Mouse (Mus musculus) granulocyte monocyte progenitor cell, adult 5-6 weeks (primary cell): ENCODE results near the gene Ptgs1. TPM values are rescaled to one million over a fixed set of nuclear protein-coding genes. Genes with fewer than 3 reads are reported as not detected.
A peak's percentile ranks its signal among the peaks of the same experiment; 100 is the strongest.

Experiments
- ATAC-seq: replicated peaks from 2 replicates; pipeline ENCODE4 v1.8.0; 2016; ENCODE audit warnings: mild to moderate bottlenecking, moderate TSS enrichment, inconsistent platforms; ENCODE audit not compliant: poor library complexity, severe bottlenecking
- total RNA-seq, 2 experiments: library from RNA; stranded (forward) in 1 of 2; stranded (reverse) in 1 of 2; fragments of 200-712, 200-1000 nt in 1 of 2; fragments of >200 nt in 1 of 2; fragmentation: Nextera tagmentation in 1 of 2; gene quantifications; 2 replicates each; pipeline ENCODE4 v1.2.3; 2014 to 2017

The Ptgs1 gene
- total RNA-seq, 2 experiments from 2014 or later: 21.8 to 30.5 TPM

DNA sequence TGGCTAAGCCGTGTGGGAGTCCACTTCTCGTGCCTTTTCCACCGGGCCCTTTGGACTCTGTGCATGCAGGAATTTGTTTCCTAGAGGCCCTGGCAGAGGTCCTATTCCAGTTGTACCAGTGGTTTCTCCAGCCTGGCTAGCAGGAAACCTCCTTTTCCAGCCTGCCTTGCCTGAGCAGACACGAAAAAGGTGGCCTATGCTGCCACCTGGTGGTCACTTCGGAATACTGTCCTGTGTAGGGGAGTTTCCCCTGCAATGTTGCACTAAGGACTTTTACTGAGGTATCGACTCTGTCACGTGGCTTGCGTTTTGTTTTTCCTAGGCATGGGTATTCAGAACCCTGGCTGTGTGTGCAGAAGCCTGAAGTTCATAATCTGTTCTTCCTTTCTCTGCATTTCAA lies 16.2 kb upstream of the Ptgs1 start:
- ATAC-seq: peak; percentile 41

DNA sequence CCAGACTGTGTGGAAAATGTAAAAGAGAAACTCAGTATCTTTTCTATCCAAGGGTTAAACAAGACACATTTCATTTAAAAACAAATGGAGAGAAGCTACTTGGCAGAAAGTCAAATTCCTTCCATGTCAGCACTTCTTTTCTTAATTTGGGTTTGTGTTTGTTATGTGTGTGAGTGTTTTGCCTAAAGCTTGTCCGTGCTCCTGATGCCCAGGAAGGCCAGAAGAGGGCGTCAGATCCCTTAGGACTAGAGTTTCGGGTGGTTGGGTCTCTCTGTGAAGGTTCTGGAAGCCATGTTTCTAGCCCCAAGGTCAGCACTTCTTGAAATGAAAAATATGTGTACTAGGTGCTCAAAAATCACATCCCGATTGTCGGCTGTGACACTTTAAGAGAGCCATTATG lies 15.8 kb upstream of the Ptgs1 start:
- no peak for ATAC-seq

DNA sequence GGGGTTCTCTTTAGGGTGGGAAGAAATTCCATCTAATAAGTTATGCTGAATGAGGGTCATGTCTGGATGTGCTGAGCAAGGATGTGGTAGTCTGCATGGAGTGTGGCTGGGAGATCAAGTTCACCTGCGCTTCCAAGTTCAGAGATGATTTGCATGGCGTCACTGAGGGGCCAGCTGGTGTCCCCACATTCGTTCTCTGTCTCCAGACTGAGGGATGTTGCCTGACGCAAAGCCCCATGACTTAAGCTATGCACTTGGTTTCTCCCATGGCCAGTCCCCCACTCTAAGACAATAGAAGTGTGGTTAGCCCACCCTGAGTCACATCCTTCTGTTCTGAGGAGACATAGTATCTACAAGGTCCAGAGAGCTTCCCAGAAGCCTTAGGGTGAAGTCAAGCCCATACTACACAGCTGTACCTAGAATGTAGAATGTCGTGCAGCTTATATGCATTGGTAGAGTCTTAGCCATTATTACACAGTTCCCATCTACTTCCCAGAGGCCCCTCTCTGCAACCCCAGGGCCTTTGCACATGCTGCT lies 15.0 kb upstream of the Ptgs1 start:
- ATAC-seq: no peak

DNA sequence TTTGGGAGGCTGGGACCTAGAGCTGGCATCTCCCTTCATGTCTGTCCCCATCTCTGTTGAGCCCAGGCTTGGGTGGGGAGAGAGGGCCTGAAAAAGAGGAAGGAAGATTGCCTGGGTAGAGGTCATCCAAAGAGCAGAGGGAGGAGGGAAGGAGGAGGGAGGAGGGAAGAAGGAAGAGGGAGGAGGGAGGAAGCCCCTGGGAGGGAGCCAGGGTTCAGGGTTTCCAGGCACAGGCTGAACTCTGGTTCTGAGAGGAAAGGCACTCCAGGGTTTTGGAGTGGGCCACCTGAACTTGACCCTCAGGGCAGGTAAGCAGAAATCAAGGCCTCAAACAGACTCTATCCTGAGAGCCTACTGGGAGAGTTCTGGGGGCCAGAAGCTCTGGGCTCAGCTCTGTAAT lies 13.7 kb upstream of the Ptgs1 start:
- peak; percentile 64 for ATAC-seq

DNA sequence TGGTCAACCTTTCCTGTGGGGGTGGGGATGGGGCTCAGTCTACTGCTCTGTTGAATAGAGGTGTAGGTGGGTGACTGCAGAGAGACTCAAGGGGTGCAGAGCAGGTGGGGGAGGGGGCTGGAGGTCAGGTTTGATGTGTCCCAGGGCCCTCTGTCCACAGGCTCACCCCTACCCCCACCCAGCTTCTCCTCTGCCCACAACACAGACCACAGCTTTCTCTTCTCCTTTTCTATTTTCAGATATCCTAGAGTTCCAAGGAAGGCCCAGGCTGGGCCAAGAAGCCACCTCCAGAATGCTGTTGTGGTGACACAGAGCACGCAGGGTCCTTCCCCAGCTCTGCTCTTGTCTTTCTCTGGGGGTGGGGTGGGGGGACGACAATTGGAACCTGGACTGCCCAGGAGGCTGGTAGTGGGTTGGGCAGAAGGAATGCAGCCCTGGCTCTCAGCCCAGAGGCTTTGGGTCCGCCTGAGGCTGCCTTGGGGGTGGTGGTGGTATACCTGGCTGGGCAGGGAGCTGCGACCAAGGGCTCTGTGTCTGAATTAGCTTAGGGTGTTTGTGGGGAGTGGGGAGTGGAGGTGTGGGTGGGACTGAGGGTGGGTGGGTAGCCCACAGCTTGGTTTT lies 13.2 kb upstream of the Ptgs1 start:
- ATAC-seq: peak; percentile 60

DNA sequence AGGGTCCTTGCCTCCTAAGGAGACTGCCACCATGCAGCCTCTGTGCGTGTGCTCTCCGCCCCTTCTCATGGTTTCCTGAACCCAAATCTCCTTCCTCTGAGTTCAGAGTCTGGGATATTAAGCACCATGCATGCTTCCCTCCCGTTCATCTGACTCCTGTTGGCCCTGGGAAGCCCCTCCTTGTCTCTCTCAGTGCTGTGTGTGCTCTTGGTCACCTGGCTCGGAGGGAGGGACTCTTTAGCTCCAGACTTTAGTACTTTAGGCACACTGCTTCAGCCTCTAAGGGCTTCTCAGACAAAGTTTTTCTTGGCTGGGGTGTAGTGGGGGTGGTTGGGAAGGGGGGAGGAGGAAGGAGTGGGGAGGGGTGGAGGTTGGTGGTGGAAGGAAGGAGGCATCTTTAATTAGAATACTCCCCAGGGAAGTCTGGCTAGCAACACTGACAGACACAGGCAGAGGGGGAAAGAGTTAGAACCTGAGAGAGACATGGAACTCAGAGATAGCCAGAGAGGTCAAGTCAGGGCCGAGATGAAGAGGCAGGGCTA lies 12.5 kb upstream of the Ptgs1 start:
- ATAC-seq: no peak

DNA sequence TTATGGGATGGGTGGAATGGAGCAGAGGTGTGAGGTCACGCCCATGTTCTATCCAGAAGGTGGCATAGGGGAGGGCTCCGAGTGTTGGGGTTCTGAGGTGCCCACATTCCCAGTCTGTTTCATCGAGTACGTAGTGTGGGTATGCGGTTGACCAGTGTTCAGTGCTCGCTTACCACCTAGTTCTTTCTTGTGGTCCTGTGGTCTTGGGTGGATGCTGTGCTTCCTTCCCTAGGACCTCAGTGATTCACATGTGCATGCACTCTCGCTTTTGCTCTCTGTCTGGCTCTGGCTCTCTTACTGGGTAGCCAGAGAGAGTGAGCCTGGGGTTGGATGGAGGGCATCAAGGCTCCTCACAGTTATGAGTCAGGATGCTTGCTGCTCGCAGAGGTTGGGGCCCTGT lies 10.1 kb upstream of the Ptgs1 start:
- peak; percentile 38 for ATAC-seq

DNA sequence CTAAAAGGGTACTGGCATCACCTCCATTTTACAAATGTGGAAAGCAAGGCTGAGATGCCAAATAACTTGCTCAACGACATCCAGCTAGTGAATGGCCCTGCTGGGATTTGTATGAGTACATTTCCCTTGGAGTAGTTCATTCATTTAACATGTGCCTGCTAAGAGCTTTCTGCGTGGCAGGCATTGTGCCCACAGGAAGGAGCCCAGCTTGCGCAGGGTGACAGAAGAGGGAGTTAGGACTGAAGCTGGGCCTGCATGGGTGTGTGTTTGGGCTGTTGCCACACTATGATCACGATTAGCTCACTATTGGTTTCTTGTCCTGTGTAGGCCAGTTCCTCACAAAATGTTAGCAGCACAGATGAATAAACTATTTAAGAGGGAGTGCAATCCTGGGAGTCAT lies 9.3 kb upstream of the Ptgs1 start:
- ATAC-seq: no peak

DNA sequence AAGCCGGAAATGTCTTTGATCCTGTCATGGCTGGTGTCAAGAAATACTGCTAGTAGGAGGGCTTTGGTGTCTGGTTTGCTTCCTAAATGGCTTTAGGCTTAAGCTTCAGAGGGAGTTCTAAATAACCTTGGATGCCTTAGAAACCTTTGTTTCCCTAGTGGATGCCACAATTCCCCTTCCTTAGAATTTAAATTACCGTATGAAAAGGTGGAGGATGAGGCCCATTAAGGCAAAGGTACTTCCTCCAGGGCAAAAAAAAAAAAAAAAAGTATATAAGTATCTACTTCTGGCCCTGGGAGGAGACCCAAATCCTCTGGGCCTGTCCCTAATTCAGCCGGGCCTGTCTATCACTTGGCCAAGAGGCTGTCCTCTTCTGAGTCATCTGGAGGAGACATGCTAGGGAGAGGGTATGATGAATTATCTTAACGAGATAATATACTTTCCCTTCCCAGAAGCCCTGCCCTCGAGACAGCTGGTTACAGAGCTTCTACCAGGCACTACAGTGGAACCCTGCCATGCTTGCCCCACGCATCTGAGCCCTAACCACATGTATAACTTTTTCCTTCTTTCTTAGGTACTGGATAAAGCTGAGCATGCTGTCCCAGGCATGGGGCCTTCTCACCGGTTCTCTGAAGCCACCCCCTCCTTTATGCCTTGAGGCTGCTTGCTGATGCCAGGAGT lies 7.9 kb upstream of the Ptgs1 start:
- no peak for ATAC-seq

DNA sequence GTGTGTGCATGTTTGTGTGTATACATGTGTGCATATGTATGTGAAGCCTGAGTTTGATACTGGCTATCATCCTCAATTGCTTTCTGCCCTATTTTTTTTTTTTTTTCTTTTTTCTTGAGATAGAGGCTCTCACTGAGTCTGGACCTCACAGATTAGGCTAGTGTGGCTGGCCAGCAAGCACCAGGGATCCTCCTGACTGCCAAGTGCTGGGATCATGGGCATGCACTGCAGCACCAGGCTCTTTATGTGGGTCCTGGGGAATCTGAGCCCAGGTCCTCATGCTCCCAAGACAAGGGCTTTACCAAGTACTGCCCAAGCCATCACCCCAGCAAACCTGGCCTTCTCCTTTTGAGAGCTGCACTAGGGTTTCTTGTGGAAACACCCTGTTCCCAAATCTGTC lies 6.8 kb upstream of the Ptgs1 start:
- ATAC-seq: no peak

DNA sequence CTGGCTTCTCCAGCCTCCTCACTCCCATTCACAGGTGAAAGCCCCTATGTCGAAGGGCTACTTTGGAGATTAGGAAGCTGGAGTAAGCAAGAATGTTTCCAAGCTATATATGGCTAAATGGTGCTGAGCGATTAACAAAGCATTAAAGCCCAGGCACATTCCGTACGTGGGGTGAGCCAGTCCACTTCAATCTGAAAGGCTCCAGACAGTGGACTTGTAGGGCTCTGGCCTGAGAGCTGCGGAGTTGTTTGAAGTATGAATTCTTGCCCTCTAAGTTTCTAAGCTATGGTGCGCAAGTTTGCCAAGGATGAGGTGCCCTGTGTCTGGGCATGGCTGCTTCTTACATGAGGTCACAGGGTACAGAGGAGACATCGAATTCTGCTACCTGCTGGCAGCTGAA lies 6.1 kb upstream of the Ptgs1 start:
- no peak for ATAC-seq

DNA sequence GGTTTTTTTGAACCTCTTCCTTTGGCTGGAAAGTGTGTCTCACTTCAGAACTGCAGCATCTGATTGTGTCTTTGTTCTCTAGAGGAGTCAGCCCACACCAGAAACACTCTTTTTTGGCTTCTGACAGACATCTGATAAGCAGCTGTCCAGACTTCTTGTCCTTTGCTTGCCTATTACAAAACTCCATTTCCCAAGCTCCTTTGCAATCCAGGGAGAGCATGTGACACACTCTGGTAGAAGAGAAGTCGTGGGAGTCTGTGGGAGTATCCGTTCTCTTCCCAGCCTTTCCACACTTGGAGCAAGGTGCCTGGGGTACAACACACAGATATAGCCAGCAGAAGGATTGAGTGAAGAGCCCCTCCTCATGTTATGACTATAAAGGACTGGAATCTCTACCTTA lies 5.6 kb upstream of the Ptgs1 start:
- no peak for ATAC-seq

DNA sequence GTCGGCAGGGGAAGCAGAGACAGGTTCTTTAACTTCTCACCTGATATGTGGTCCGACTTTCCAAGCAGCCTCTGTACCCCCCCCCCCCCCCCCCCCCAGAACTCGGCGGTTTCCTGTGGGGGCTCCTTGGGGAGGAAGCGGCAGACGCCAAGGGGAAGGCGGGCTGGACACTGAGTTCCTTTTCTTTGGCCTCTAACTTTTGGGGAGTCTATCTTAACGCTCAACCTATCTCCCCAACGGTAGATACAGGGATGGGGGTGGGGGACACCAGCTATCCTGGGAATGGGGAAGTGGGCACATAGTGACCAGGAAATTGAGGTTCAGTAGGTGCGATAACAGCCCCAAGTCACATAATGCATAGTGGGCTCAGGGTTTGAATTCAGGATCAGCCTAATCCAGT lies 741 bp downstream of the Ptgs1 start:
- ATAC-seq: peak; percentile 29

DNA sequence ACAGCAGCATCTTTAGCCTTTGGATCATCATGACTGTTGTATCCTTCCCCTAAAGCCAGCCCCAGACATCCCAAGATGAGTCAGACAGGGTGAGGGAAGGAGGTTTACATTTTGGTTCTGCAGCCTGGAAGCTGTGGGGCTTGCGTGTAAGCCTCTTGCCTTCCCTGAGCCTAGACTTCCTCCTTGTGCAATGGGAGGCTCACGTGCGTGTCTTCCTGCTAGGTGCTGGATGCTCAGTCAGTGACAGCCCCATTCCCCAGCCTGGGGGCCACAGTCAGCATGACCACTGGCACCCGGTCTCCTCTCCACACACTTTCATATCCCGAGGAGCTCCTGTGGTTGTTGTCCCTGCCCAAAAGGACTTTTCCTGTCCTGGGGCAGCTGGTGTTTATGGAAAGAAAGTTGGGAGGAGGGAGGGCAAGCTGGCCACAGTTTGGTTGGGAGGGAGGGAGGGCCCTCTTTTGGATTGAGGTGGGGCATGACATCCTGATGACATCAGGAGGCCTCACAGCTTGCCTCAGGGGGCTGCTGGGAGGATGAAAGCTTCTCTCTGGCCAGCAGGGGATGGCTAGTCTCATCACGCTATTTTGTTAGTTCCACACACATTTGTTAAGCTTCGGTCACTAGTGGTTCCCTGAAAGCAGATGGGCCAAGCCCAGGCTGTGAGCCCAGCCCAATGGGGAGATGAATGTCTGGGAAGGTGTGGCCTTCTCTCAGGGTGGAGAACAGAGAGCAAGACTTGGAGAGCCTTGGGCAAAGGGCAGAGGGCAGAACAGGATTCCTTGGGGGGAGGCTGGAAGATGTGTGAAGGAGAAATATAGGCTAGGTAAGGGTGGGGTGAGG lies 4.5 kb downstream of the Ptgs1 start:
- ATAC-seq: peak; percentile 49

DNA sequence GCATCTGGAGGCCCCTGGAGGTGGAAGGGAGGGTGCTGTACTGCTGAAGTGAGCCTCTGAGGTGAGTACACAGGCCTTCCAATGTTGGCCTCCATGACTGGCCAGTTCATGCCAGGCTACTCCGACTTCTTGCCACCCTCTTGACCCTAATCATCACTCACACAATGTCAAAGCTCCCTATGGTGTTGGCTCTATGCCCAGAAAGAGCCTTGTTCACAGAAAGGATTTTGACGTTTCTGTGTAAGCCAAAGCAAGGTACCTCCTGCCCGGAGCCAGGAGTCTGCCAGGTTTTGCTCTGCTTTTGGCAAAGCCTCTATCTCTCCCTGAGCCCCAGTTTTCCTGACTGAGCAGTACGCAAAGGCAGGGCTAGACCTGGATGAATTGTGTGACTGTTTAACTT lies 5.7 kb downstream of the Ptgs1 start:
- ATAC-seq: no peak

DNA sequence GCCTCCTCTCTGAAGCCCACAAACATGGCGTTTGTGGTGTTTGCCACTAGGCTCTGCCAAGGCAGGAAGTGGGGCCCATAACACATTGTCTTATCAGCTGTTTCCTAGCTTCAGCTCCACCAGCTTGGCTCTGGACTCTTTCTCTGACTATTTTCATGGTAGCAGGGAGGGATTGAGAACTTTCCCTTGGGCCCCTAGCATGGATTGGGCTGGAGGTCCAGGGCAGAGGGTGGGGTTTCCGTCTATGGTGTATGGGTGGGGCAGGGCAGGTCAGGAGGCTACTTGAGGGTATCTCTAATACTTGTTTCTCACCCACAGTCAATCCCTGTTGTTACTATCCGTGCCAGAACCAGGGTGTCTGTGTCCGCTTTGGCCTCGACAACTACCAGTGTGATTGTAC lies 6.7 kb downstream of the Ptgs1 start:
- no peak for ATAC-seq

DNA sequence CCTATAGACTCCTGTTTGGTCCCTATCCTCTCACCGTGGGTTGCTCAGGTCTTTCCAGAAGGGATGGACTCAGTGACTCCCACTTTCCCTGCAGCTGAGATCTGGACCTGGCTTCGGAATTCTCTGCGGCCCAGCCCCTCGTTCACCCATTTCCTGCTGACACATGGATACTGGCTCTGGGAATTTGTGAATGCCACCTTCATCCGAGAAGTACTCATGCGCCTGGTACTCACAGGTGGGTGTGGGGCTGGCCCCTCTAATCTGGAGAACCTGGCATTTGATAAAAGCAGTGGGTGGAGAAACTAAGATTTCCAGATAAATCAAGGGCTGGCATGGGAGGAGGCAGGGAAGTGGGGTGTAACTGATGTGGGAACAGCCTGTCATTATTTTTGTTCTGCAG lies 7.3 kb downstream of the Ptgs1 start:
- ATAC-seq: no peak

DNA sequence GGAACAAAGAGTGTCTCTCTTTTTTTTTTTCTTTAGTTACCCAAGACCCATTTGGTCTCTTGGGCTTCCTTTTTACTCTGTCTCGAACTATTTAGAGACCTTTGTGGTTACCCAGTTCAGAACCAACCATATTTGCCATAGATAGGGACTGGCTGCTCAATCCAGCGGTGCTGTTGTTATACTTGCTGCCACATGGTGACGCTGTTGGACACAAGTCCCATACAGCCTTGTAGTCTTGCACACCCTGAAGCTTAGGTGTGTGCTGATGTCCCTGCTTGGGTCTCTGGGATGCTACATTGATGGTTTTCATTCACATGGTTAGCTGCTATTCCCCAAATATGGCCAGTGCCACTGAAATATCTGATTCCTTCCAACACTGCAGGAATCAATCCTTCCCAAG lies 8.2 kb downstream of the Ptgs1 start:
- no peak for ATAC-seq

DNA sequence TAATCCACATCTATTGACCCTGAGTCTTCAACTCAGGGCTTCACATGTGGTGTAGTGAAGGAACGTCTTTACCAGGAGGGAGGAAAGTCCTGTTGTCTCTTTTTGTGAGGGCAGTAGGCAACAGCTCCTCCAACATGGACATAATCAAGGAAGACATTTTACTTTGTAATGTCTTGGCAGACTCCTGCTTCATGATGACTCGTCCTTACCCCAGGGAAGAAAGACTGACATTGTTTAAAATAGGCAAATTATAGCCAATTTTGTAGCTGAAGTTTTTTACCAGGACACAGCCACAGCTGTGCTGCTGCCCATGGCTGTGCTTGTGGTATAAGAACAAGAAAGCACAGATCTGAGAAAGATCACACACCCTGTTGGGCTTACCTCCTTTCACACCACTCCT lies 8.7 kb downstream of the Ptgs1 start:
- ATAC-seq: no peak

DNA sequence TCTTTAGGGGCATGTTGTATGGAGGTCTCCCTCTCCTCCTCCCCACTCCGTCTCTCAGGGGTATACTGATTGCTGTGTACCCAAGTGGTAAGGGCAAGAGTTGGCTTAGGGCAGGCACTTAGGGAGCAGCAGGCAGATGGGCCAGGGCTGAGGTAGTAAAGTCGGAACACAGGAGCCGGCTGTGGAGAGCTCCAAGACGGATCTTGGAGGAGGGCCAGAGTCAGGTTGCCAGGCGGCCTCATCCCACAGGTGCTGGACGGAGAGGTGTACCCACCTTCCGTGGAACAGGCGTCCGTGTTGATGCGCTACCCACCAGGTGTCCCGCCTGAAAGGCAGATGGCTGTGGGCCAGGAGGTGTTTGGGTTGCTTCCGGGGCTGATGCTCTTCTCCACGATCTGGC lies 12.3 kb downstream of the Ptgs1 start:
- ATAC-seq: no peak

DNA sequence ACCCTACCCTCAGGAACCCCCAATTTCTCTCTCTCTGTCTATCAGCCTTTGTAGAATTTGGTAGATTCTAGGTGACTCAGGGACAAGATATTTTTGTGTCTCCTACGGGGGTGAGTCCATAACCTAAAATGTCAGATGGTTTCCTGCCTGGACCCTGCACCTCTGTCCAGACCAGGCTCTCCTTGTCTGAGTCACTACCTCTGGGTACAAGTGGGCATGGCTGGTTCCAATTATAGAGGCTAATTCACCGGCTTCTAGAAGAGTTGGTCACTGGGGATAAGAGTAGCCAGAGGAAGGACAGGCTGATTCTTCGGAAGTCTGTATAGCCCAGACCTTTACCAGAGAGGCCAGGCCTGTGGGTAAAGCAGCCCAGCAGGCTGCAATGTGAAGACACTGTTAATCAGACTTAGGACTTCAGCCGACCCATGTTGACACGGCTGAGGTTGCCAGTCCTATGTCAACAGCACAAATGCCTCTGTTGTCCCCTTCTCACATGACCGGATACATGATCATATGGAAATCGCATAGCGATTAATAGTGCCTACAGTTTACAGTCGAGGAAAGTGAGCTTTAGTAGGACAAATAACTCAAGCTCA lies 13.2 kb downstream of the Ptgs1 start:
- no peak for ATAC-seq
